Mouse (Mus musculus): ENCODE measurements around the gene Syce3.

DNA sequence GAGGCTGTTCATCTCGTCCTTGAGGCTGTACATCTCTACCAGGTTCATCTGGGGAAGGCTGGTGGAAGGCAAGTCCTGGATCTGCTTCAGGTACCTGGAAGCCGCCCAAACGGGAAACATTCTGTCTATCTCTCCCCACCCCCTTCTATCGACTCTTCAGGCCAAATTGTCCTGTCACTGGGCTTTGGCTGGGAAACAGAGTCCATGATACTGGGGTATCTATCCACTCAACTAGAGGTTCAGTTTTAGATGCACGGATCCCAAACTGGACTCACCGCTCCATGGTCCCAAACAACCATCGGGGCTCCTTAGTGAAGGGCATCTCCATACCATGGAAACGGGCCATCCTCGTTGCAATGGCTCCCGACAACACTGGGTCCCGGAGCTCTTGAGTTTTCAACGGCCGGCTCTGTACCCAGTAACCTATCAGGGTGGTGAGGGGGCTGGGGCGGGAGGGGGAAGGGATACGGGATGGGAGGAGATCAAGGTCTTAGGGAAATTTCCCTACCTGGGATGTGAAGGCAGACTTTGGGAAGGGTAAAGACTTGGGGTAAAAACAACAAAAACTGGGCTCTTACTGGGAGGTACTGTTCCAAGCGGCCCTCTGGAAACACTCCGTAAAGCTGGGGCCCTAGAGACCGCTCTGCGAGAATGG is 18.0 kb upstream of the Syce3 start:
- no peak for TF ChIP-seq POLR2A (IDR thresholded peaks at IDR 0.05; ENCODE audit: borderline replicate concordance, extremely low read depth, insufficient read depth, insufficient read length, poor library complexity, severe bottlenecking)
- no peak for TF ChIP-seq CTCF (IDR thresholded peaks at IDR 0.05; ENCODE audit: borderline replicate concordance, extremely low read depth, insufficient read depth, insufficient read length)

Measured in brain, embryonic 14.5 days (tissue).